Mouse (Mus musculus): ENCODE data around the gene Fcnb. TPM values are rescaled to one million over a fixed set of nuclear protein-coding genes. Genes with fewer than 3 reads are reported as not detected.

The Fcnb gene
- total RNA-seq, 2 experiments from 2014 or later = not detected

GRCm38 (mm10) chr2:28038391-28039096 lies 46.1 kb downstream of the Fcnb start:
- intact Hi-C loops (cut with DNase I) = no loop called here
- peak; percentile 65 to 78 for DNase-seq (ENCODE audit: extremely low spot score in 1 of 2, low spot score in 2 of 2)

GRCm38 (mm10) chr2:28037505-28038390 lies 46.9 kb downstream of the Fcnb start:
- peak in 1 of 2 experiments; percentile 35 for DNase-seq (ENCODE audit: extremely low spot score in 1 of 2, low spot score in 2 of 2)
- intact Hi-C loops (cut with DNase I) = no loop called here

DNA sequence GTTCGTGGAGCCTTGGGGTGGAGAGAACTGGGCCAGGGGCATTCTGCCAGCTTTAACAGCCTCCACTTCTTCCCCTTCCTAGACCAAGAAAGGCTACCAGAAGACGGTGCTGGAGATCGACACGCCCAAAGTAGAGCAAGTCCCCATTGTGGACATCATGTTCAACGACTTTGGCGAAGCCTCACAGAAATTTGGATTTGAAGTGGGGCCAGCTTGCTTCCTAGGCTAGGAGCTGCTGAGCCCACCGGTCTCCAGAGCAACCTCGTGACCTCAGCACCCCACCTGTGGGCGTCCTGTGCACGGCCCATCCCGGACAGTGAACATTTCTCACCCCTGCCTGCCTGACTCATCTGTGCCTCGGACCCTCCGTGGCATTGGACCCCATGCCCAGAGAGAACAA lies 47.9 kb downstream of the Fcnb start:
- peak in 1 of 2 experiments; percentile 22 for DNase-seq (ENCODE audit: extremely low spot score in 1 of 2, low spot score in 2 of 2)
- intact Hi-C loops (cut with DNase I) = no loop called here

DNA sequence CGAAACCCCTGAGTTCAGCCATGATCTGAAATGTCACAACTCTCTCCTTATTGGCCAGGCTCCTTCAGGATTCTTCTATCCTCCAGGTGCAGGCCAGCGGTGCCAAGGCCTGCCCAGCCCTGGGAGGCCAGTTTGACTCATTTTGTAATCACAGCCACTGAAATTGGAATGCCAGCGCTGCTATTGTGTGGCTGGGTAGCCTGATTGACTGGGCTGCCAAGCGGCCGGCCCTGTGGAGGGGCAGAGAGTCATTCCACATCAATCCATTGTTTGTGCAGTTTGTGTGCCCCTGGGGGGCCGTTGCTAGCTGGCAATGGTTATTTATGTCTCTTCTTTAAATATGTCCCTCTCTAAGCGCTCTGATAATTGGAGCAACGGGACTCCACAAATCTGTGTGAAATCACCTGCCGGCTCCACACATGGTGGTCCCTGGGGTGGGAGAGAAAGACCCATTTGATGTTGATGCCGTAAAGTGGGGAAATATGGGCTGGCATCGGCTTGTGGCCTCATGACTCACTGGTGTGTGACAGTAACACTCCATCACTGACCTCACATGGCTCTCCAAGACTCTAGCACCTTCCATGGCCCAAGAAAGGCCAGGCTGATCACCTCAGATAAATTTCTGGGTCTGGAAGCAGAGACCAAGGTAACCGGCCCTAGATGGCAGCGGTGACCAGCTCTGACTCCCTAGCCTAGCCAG lies 50.5 kb downstream of the Fcnb start:
- intact Hi-C loops (cut with DNase I) = no loop called here
- peak in 1 of 2 experiments; percentile 15 for DNase-seq (ENCODE audit: extremely low spot score in 1 of 2, low spot score in 2 of 2)

- intact Hi-C loops (cut with DNase I) = no loop called here
- DNase-seq (ENCODE audit: extremely low spot score in 1 of 2, low spot score in 2 of 2) = peak in 1 of 2 experiments; percentile 21
These were observed 52.2 kb downstream of the Fcnb start for GRCm38 (mm10) chr2:28032469-28032868.

- DNase-seq (ENCODE audit: extremely low spot score in 1 of 2, low spot score in 2 of 2) = peak in 1 of 2 experiments; percentile 27
- intact Hi-C loops (cut with DNase I) = no loop called here
These were observed 52.8 kb downstream of the Fcnb start for GRCm38 (mm10) chr2:28031860-28032259.

Other genes starting within 250 kb of the Fcnb start
- gene Col5a1, start 198.5 kb downstream of the Fcnb start, total RNA-seq (2021) = 10 to 100 TPM; 10.4 to 13.1 TPM
- 100 to 1,000 TPM; 821 to 879 TPM for gene Olfm1, start 108.1 kb upstream of the Fcnb start, total RNA-seq (2021)